Mouse (Mus musculus) heart, embryonic 16.5 days (tissue): Measurements from ENCODE around the gene Gm36028. TPM values are rescaled to one million over a fixed set of nuclear protein-coding genes. Genes with fewer than 3 reads are reported as not detected.

Source experiments
- ATAC-seq: fragments of 200-750 bp; cut with Nextera tagmentation; replicated peaks from 2 replicates; pipeline ENCODE4 v1.8.0; 2017; ENCODE audit warnings: moderate number of reproducible peaks; ENCODE audit not compliant: insufficient read depth, low FRiP score; ENCODE audit errors: extremely low read depth
- H3K27ac ChIP-seq: fragments of 300-500 bp; sonication (generic); 2 replicates; pipeline ENCODE4 v1.5.1; 2014; ENCODE audit warnings: mild to moderate bottlenecking, low read length, control low read depth, moderate library complexity
- H3K27me3 ChIP-seq: fragments of 300-500 bp; sonication (generic); 2 replicates; pipeline ENCODE4 v1.6.1; 2014; ENCODE audit warnings: low read length, mixed read lengths; ENCODE audit not compliant: control insufficient read depth, insufficient read depth
- H3K36me3 ChIP-seq: fragments of 300-500 bp; sonication (generic); 2 replicates; pipeline ENCODE4 v1.6.1; 2014; ENCODE audit not compliant: control insufficient read depth, insufficient read depth
- H3K4me1 ChIP-seq: fragments of 300-500 bp; sonication (generic); 2 replicates; pipeline ENCODE4 v1.6.1; 2014; ENCODE audit warnings: low read length, mixed read lengths; ENCODE audit not compliant: control insufficient read depth, insufficient read depth
- H3K4me2 ChIP-seq: fragments of 300-500 bp; sonication (generic); 2 replicates; pipeline ENCODE4 v1.6.1; 2014; ENCODE audit warnings: low read depth, mild to moderate bottlenecking, control low read depth, low read length
- H3K4me3 ChIP-seq: fragments of 300-500 bp; sonication (generic); 2 replicates; pipeline ENCODE4 v1.5.1; 2014; ENCODE audit warnings: mild to moderate bottlenecking, control low read depth, low read length
- H3K9ac ChIP-seq: fragments of 300-500 bp; sonication (generic); 2 replicates; pipeline ENCODE4 v1.6.1; 2014; ENCODE audit warnings: low read length, control low read depth
- H3K9me3 ChIP-seq: fragments of 300-500 bp; sonication (generic); replicated peaks from 2 replicates; pipeline ENCODE4 v1.6.1; 2016; ENCODE audit warnings: low read length; ENCODE audit not compliant: control insufficient read depth
- WGBS: fragments of 180-500 bp; shearing (Covaris S2); extraction: QIAGEN DNeasy Blood & Tissue Kit; methylation state at CpG from one replicate; pipeline ENCODE4 v1.1.7; 2014; 5-methylcytosine and 5-hydroxymethylcytosine counted together
- polyA plus RNA-seq: library from polyadenylated mRNA; unstranded; fragments of >200 nt; fragmentation: Nextera tagmentation; extraction: Ambion mirVana; gene quantifications from 2 replicates; pipeline ENCODE4 v1.2.1, GENCODE M21; 2015

Gene Gm36028
- polyA plus RNA-seq, 1 experiment from 2014 or later: 12.1 TPM

GRCm38 (mm10) chr16:37881168-37881567 is 20.2 kb upstream of the Gm36028 start:
- 55% methylated on average over 2 of the region's 2 CpGs for WGBS
- no peak for ATAC-seq
- Histone ChIP-seq H3K9me3 (no peaks in the 10 kb centered on the region), H3K4me3 (no peak overlapping the region), H3K36me3 (peaks cover 43% of the 10 kb centered on the region), H3K27me3 (no peaks in the 10 kb centered on the region), H3K4me2 (no peak overlapping the region), H3K27ac (no peak overlapping the region), H3K4me1 (peaks cover 5% of the 10 kb centered on the region), H3K9ac (no peak overlapping the region)

GRCm38 (mm10) chr16:37879750-37880419 is 18.9 kb upstream of the Gm36028 start:
- H3K4me2 ChIP-seq: no peak overlapping the region
- no peaks in the 10 kb centered on the region for H3K9me3 ChIP-seq
- no peak for ATAC-seq
- peaks cover 6% of the 10 kb centered on the region for H3K4me1 ChIP-seq
- no peak overlapping the region for H3K9ac ChIP-seq
- no peaks in the 10 kb centered on the region for H3K27me3 ChIP-seq
- peaks cover 43% of the 10 kb centered on the region for H3K36me3 ChIP-seq
- no peak overlapping the region for H3K4me3 ChIP-seq
- H3K27ac ChIP-seq: no peak overlapping the region
- WGBS: 94% methylated on average over 4 of the region's 4 CpGs

- Histone ChIP-seq H3K27ac (no peak overlapping the region), H3K4me3 (no peak overlapping the region), H3K9me3 (no peaks in the 10 kb centered on the region), H3K4me2 (no peak overlapping the region), H3K36me3 (peaks cover 43% of the 10 kb centered on the region), H3K27me3 (no peaks in the 10 kb centered on the region), H3K4me1 (peaks cover 10% of the 10 kb centered on the region), H3K9ac (no peak overlapping the region)
- 90% methylated on average over 7 of the region's 7 CpGs for WGBS
- ATAC-seq: no peak
Observed at GRCm38 (mm10) chr16:37878951-37879505, 18.1 kb upstream of the Gm36028 start.

GRCm38 (mm10) chr16:37877406-37877805 is 16.5 kb upstream of the Gm36028 start:
- 93% methylated on average over 3 of the region's 3 CpGs for WGBS
- Histone ChIP-seq H3K9me3 (no peaks in the 10 kb centered on the region), H3K9ac (no peak overlapping the region), H3K27ac (no peak overlapping the region), H3K36me3 (peaks cover 31% of the 10 kb centered on the region), H3K27me3 (no peaks in the 10 kb centered on the region), H3K4me3 (no peak overlapping the region), H3K4me2 (no peak overlapping the region), H3K4me1 (peaks cover 13% of the 10 kb centered on the region)
- no peak for ATAC-seq

- ATAC-seq: no peak
- H3K4me1 ChIP-seq: peaks cover 33% of the 10 kb centered on the region
- H3K36me3 ChIP-seq: peaks cover 18% of the 10 kb centered on the region
- WGBS: 83% methylated on average over 4 of the region's 4 CpGs
- H3K27me3 ChIP-seq: no peaks in the 10 kb centered on the region
- H3K9me3 ChIP-seq: no peaks in the 10 kb centered on the region
- H3K4me3 ChIP-seq: no peak overlapping the region
- peak overlapping the region; percentile 10; the same call in 1 of the 2 replicates for H3K27ac ChIP-seq
- no peak overlapping the region for H3K9ac ChIP-seq
- no peak overlapping the region for H3K4me2 ChIP-seq
Observed at GRCm38 (mm10) chr16:37874501-37875235, 13.7 kb upstream of the Gm36028 start.

- H3K4me3 ChIP-seq: no peak overlapping the region
- peaks cover 33% of the 10 kb centered on the region for H3K4me1 ChIP-seq
- H3K36me3 ChIP-seq: 0 out of 2 replicates have a peak, but pooled peaks cover 2% of the 10 kb centered on the region
- no peak overlapping the region for H3K9ac ChIP-seq
- peak overlapping the region; percentile 89 for H3K4me2 ChIP-seq
- H3K27me3 ChIP-seq: no peaks in the 10 kb centered on the region
- ATAC-seq: 0 out of 2 replicates have a peak, but pooled peaks have one; percentile 13
- peak overlapping the region; percentile 70 for H3K27ac ChIP-seq
- H3K9me3 ChIP-seq: no peaks in the 10 kb centered on the region
- 42% methylated on average over 4 of the region's 4 CpGs for whole genome bisulfite sequencing
Observed at GRCm38 (mm10) chr16:37871112-37871715, 10.3 kb upstream of the Gm36028 start.

GRCm38 (mm10) chr16:37869470-37870231 is 8.7 kb upstream of the Gm36028 start:
- WGBS: 23% methylated on average over 4 of the region's 4 CpGs
- H3K4me2 ChIP-seq: peak overlapping the region; percentile 89
- peak overlapping the region; percentile 96 for H3K27ac ChIP-seq
- 0 out of 2 replicates have a peak, but pooled peaks cover 2% of the 10 kb centered on the region for H3K36me3 ChIP-seq
- H3K9me3 ChIP-seq: no peaks in the 10 kb centered on the region
- peak overlapping the region; percentile 84 for H3K4me3 ChIP-seq
- peaks cover 30% of the 10 kb centered on the region for H3K4me1 ChIP-seq
- peak overlapping the region; percentile 98 for H3K9ac ChIP-seq
- no peaks in the 10 kb centered on the region for H3K27me3 ChIP-seq
- no peak for ATAC-seq
